Mouse (Mus musculus) hindbrain, embryonic 11.5 days (tissue): ENCODE results near the gene Hspb8. TPM values are rescaled to one million over a fixed set of nuclear protein-coding genes. Genes with fewer than 3 reads are reported as not detected.

ENCODE experiments used
- ATAC-seq: fragments of 200-750 bp; cut with Nextera tagmentation; 2 replicates; pipeline ENCODE4 v1.8.0; 2017; ENCODE audit warnings: mild to moderate bottlenecking, moderate TSS enrichment, moderate library complexity; ENCODE audit not compliant: low FRiP score
- DNase-seq: peaks from one replicate; pipeline ENCODE4 v3.0.0-alpha.2; 2015; ENCODE audit warnings: low spot score
- H3K27ac ChIP-seq: fragments of 300-500 bp; sonication (generic); 2 replicates; pipeline ENCODE4 v1.5.1; 2014; ENCODE audit warnings: mild to moderate bottlenecking, low read depth, low read length
- H3K27me3 ChIP-seq: fragments of 300-500 bp; sonication (generic); 2 replicates; pipeline ENCODE4 v1.6.1; 2014; ENCODE audit warnings: mild to moderate bottlenecking, low read length, moderate library complexity, mixed read lengths; ENCODE audit not compliant: control insufficient read depth, insufficient read depth
- H3K36me3 ChIP-seq: fragments of 300-500 bp; sonication (generic); 2 replicates; pipeline ENCODE4 v1.6.1; 2014; ENCODE audit warnings: mild to moderate bottlenecking, low read length, moderate library complexity, mixed read lengths; ENCODE audit not compliant: control insufficient read depth, insufficient read depth
- H3K4me1 ChIP-seq: fragments of 300-500 bp; sonication (generic); replicated peaks from 2 replicates; pipeline ENCODE4 v1.6.1; 2014; ENCODE audit warnings: low read length, mixed read lengths; ENCODE audit not compliant: control insufficient read depth, insufficient read depth
- H3K4me2 ChIP-seq: fragments of 300-500 bp; sonication (generic); replicated peaks from 2 replicates; pipeline ENCODE4 v1.6.1; 2014; ENCODE audit warnings: mild to moderate bottlenecking, low read depth, low read length
- H3K4me3 ChIP-seq: fragments of 300-500 bp; sonication (generic); 2 replicates; pipeline ENCODE4 v1.5.1; 2014; ENCODE audit warnings: low read depth, low read length
- H3K9ac ChIP-seq: fragments of 300-500 bp; sonication (generic); 2 replicates; pipeline ENCODE4 v1.6.1; 2014; ENCODE audit warnings: low read depth, low read length
- H3K9me3 ChIP-seq: fragments of 300-500 bp; sonication (generic); 2 replicates; pipeline ENCODE4 v1.6.1; 2016; ENCODE audit warnings: low read length; ENCODE audit not compliant: control insufficient read depth
- WGBS: fragments of 180-500 bp; shearing (Covaris S2); extraction: QIAGEN DNeasy Blood & Tissue Kit; methylation state at CpG from one replicate; pipeline ENCODE4 v1.1.7; 2014; 5-methylcytosine and 5-hydroxymethylcytosine counted together
- polyA plus RNA-seq: library from polyadenylated mRNA; unstranded; fragments of >200 nt; fragmentation: Nextera tagmentation; extraction: Ambion mirVana; gene quantifications from 2 replicates; pipeline ENCODE4 v1.2.1, GENCODE M21; 2014

Hspb8 gene
- 6.5 and 7.5 TPM in 2 replicates for polyA plus RNA-seq

GRCm38 (mm10) chr5:116422699-116423201, at the start of gene Hspb8:
Hspb8 (minus strand) TSS chr5:116422864.
- Histone ChIP-seq H3K36me3 (no peaks in the 10 kb centered on the region), H3K27me3 (no peaks in the 10 kb centered on the region), H3K27ac (no peak within 1 kb of the TSS), H3K9me3 (no peaks in the 10 kb centered on the region), H3K4me3 (peak within 1 kb of the TSS; percentile 21), H3K9ac (peak within 1 kb of the TSS; percentile 42), H3K4me1 (peaks cover 11% of the 10 kb centered on the region; the same call in 1 of the 2 replicates), H3K4me2 (peak within 1 kb of the TSS; percentile 43)
- 0% methylated on average over 17 of the region's 20 CpGs for WGBS
- ATAC-seq = no peak
- DNase-seq = peak; percentile 63

GRCm38 (mm10) chr5:116461354-116462042, 38.8 kb upstream of the Hspb8 start:
- DNase-seq = peak; percentile 55
- H3K4me2 ChIP-seq = no peak overlapping the region
- H3K27ac ChIP-seq = no peak overlapping the region
- H3K9me3 ChIP-seq = no peaks in the 10 kb centered on the region
- no peak for ATAC-seq
- H3K36me3 ChIP-seq = peaks cover 8% of the 10 kb centered on the region
- H3K4me3 ChIP-seq = no peak overlapping the region
- no peak overlapping the region for H3K9ac ChIP-seq
- no peaks in the 10 kb centered on the region for H3K4me1 ChIP-seq
- 49% methylated on average over 11 of the region's 11 CpGs for WGBS
- H3K27me3 ChIP-seq = no peaks in the 10 kb centered on the region

GRCm38 (mm10) chr5:116459970-116460369, 37.3 kb upstream of the Hspb8 start:
- Histone ChIP-seq H3K4me2 (no peak overlapping the region), H3K27me3 (no peaks in the 10 kb centered on the region), H3K9me3 (no peaks in the 10 kb centered on the region), H3K27ac (no peak overlapping the region), H3K4me1 (no peaks in the 10 kb centered on the region), H3K4me3 (no peak overlapping the region), H3K36me3 (no peaks in the 10 kb centered on the region), H3K9ac (no peak overlapping the region)
- WGBS = 62% methylated on average over 2 of the region's 2 CpGs
- ATAC-seq (no peak), DNase-seq (no peak)

- DNase-seq (no peak), ATAC-seq (no peak)
These were observed 35.1 kb upstream of the Hspb8 start for GRCm38 (mm10) chr5:116457791-116458190.

GRCm38 (mm10) chr5:116456796-116457515, 34.3 kb upstream of the Hspb8 start:
- H3K27ac ChIP-seq = no peak overlapping the region
- WGBS = 33% methylated on average over 10 of the region's 10 CpGs
- no peaks in the 10 kb centered on the region for H3K4me1 ChIP-seq
- no peak overlapping the region for H3K9ac ChIP-seq
- no peak overlapping the region for H3K4me3 ChIP-seq
- ATAC-seq (no peak), DNase-seq (peak; percentile 53)
- no peaks in the 10 kb centered on the region for H3K36me3 ChIP-seq
- H3K27me3 ChIP-seq = no peaks in the 10 kb centered on the region
- no peak overlapping the region for H3K4me2 ChIP-seq
- no peaks in the 10 kb centered on the region for H3K9me3 ChIP-seq

More at GRCm38 (mm10) chr5:116457791-116458190, 35.1 kb upstream of the Hspb8 start:
- no peak overlapping the region for H3K4me3 ChIP-seq
- no peak overlapping the region for H3K9ac ChIP-seq
- no peaks in the 10 kb centered on the region for H3K9me3 ChIP-seq
- H3K4me2 ChIP-seq = no peak overlapping the region
- no peaks in the 10 kb centered on the region for H3K36me3 ChIP-seq
- no peaks in the 10 kb centered on the region for H3K27me3 ChIP-seq
- 89% methylated on average over 7 of the region's 7 CpGs for WGBS
- no peak overlapping the region for H3K27ac ChIP-seq
- no peaks in the 10 kb centered on the region for H3K4me1 ChIP-seq

GRCm38 (mm10) chr5:116453401-116453851, 30.8 kb upstream of the Hspb8 start:
- H3K4me3 ChIP-seq = no peak overlapping the region
- no peak overlapping the region for H3K27ac ChIP-seq
- no peaks in the 10 kb centered on the region for H3K4me1 ChIP-seq
- H3K9me3 ChIP-seq = no peaks in the 10 kb centered on the region
- no peaks in the 10 kb centered on the region for H3K36me3 ChIP-seq
- H3K27me3 ChIP-seq = no peaks in the 10 kb centered on the region
- DNase-seq (peak; percentile 67), ATAC-seq (no peak)
- no peak overlapping the region for H3K4me2 ChIP-seq
- 6% methylated on average over 27 of the region's 27 CpGs for WGBS
- H3K9ac ChIP-seq = no peak overlapping the region

- H3K36me3 ChIP-seq = no peaks in the 10 kb centered on the region
- H3K4me3 ChIP-seq = no peak overlapping the region
- 89% methylated on average over 8 of the region's 8 CpGs for WGBS
- H3K27ac ChIP-seq = no peak overlapping the region
- ATAC-seq (no peak), DNase-seq (no peak)
- H3K4me2 ChIP-seq = no peak overlapping the region
- H3K4me1 ChIP-seq = no peaks in the 10 kb centered on the region
- no peaks in the 10 kb centered on the region for H3K27me3 ChIP-seq
- H3K9me3 ChIP-seq = no peaks in the 10 kb centered on the region
- no peak overlapping the region for H3K9ac ChIP-seq
These were observed 28.2 kb upstream of the Hspb8 start for GRCm38 (mm10) chr5:116450901-116451300.

- Histone ChIP-seq H3K4me1 (no peaks in the 10 kb centered on the region), H3K36me3 (no peaks in the 10 kb centered on the region; the same call in 1 of the 2 replicates), H3K4me2 (no peak overlapping the region), H3K9ac (no peak overlapping the region), H3K9me3 (no peaks in the 10 kb centered on the region), H3K27me3 (no peaks in the 10 kb centered on the region), H3K4me3 (no peak overlapping the region), H3K27ac (no peak overlapping the region)
- no peak for DNase-seq
- 72% methylated on average over 8 of the region's 8 CpGs for WGBS
- no peak for ATAC-seq
These were observed 27.0 kb upstream of the Hspb8 start for GRCm38 (mm10) chr5:116449522-116450225.
